Mouse (Mus musculus) ovary, adult 10 weeks (tissue): Measurements from ENCODE around the gene Nudt4. TPM values are rescaled to one million over a fixed set of nuclear protein-coding genes. Genes with fewer than 3 reads are reported as not detected.

ENCODE experiments used
- polyA plus RNA-seq: library from polyadenylated mRNA; stranded (reverse); fragments of 350-450 nt; fragmentation: Illumina TruSeq; extraction: RNeasy Lipid Tissue Mini Kit (QIAGEN cat#74804); gene quantifications from one replicate; pipeline ENCODE4 v1.2.3, GENCODE M21; 2014

The Nudt4 gene
- polyA plus RNA-seq = 451 TPM

GRCm38 (mm10) chr10:95563851-95564845 is at the start of gene Nudt4:
Gene Nudt4, minus strand, starts transcription at chr10:95564146.

GRCm38 (mm10) chr10:95514656-95515292 is 49.2 kb downstream of the Nudt4 start, which contains the start of gene Ube2n:
Gene Ube2n, plus strand, starts transcription at chr10:95515145.

GRCm38 (mm10) chr10:95501463-95502081 is 62.4 kb downstream of the Nudt4 start, which contains the start of gene Mrpl42:
Gene Mrpl42, minus strand, starts transcription at chr10:95501940.

Other genes starting within 250 kb of the Nudt4 start
- 16.0 TPM for gene Cradd, start 240.0 kb downstream of the Nudt4 start, polyA plus RNA-seq
- 692 TPM for gene Socs2, start 147.0 kb downstream of the Nudt4 start, polyA plus RNA-seq
- 152 TPM for gene Mrpl42, start 62.2 kb downstream of the Nudt4 start, polyA plus RNA-seq
- gene Ube2n, start 49.0 kb downstream of the Nudt4 start, polyA plus RNA-seq = 769 TPM
- gene Anapc15-ps, start 109.3 kb upstream of the Nudt4 start, polyA plus RNA-seq = not detected